Mouse (Mus musculus): ENCODE measurements around the gene Cog6. TPM values are rescaled to one million over a fixed set of nuclear protein-coding genes. Genes with fewer than 3 reads are reported as not detected.
"Not testable (repeated sequence)": the region's sequence is repeated elsewhere in the genome, so short reads cannot be mapped to it uniquely, and the experiment has no call there.

Gene Cog6
- total RNA-seq, 2 experiments from 2014 or later = 54.5 to 56.3 TPM

GRCm38 (mm10) chr3:53036076-53036475 lies 19.0 kb upstream of the Cog6 start:
- no peak for DNase-seq (ENCODE audit: low spot score)
- intact Hi-C loops (cut with DNase I) = no loop called here

GRCm38 (mm10) chr3:53033448-53033847 lies 16.4 kb upstream of the Cog6 start:
- no peak for DNase-seq (ENCODE audit: low spot score)
- intact Hi-C loops (cut with DNase I) = loop anchor here (2.0 kb wide), 1 partner anchor 295 kb away; no protein-coding TSS in a partner anchor

- no peak for DNase-seq (ENCODE audit: low spot score)
- intact Hi-C loops (cut with DNase I) = loop anchor here (2.0 kb wide), 1 partner anchor 296 kb away; no protein-coding TSS in a partner anchor
Measured at GRCm38 (mm10) chr3:53032432-53032831, 15.4 kb upstream of the Cog6 start.

GRCm38 (mm10) chr3:53031586-53031985 lies 14.5 kb upstream of the Cog6 start:
- DNase-seq (ENCODE audit: low spot score) = no peak
- intact Hi-C loops (cut with DNase I) = no loop called here

- DNase-seq (ENCODE audit: low spot score) = no peak
- intact Hi-C loops (cut with DNase I) = loop anchor here (1.0 kb wide), 1 partner anchor 419 kb away; no protein-coding TSS in a partner anchor
Measured at GRCm38 (mm10) chr3:53029046-53029445, 12.0 kb upstream of the Cog6 start.

GRCm38 (mm10) chr3:53027333-53027732 lies 10.3 kb upstream of the Cog6 start:
- intact Hi-C loops (cut with DNase I) = no loop called here
- no peak for DNase-seq (ENCODE audit: low spot score)

- DNase-seq (ENCODE audit: low spot score) = no peak
- intact Hi-C loops (cut with DNase I) = loop anchor here (5.0 kb wide), 1 partner anchor 750 kb away; no protein-coding TSS in a partner anchor
Measured at GRCm38 (mm10) chr3:53007411-53007810, 9.6 kb downstream of the Cog6 start.

- intact Hi-C loops (cut with DNase I) = loop anchor here (5.0 kb wide), 1 partner anchor 747 kb away; no protein-coding TSS in a partner anchor
- DNase-seq (ENCODE audit: low spot score) = no peak
Measured at GRCm38 (mm10) chr3:53004406-53005114, 12.5 kb downstream of the Cog6 start.

- intact Hi-C loops (cut with DNase I) = no loop called here
- no peak for DNase-seq (ENCODE audit: low spot score)
Measured at GRCm38 (mm10) chr3:53002076-53002475, 15.0 kb downstream of the Cog6 start.

- intact Hi-C loops (cut with DNase I) = no loop called here
- DNase-seq (ENCODE audit: low spot score) = no peak
Measured at GRCm38 (mm10) chr3:52999996-53000395, 17.0 kb downstream of the Cog6 start.

GRCm38 (mm10) chr3:52999016-52999744 lies 17.9 kb downstream of the Cog6 start:
- intact Hi-C loops (cut with DNase I) = no loop called here
- DNase-seq (ENCODE audit: low spot score) = no peak

GRCm38 (mm10) chr3:52997381-52997780 lies 19.7 kb downstream of the Cog6 start:
- no peak for DNase-seq (ENCODE audit: low spot score)
- intact Hi-C loops (cut with DNase I) = no loop called here

GRCm38 (mm10) chr3:52996635-52997034 lies 20.4 kb downstream of the Cog6 start:
- DNase-seq (ENCODE audit: low spot score) = no peak
- intact Hi-C loops (cut with DNase I) = no loop called here

GRCm38 (mm10) chr3:52994666-52995065 lies 22.4 kb downstream of the Cog6 start:
- intact Hi-C loops (cut with DNase I) = no loop called here

GRCm38 (mm10) chr3:52993296-52993695 lies 23.7 kb downstream of the Cog6 start:
- no peak for DNase-seq (ENCODE audit: low spot score)
- intact Hi-C loops (cut with DNase I) = no loop called here

More at GRCm38 (mm10) chr3:52994666-52995065, 22.4 kb downstream of the Cog6 start:
- no peak for DNase-seq (ENCODE audit: low spot score)

- DNase-seq (ENCODE audit: low spot score) = no peak
- intact Hi-C loops (cut with DNase I) = no loop called here
Measured at GRCm38 (mm10) chr3:52990041-52990737, 26.8 kb downstream of the Cog6 start.

GRCm38 (mm10) chr3:52985508-52985941 lies 31.5 kb downstream of the Cog6 start:
- intact Hi-C loops (cut with DNase I); DNase-seq (ENCODE audit: low spot score): not testable (repeated sequence)

GRCm38 (mm10) chr3:52983772-52984171 lies 33.3 kb downstream of the Cog6 start:
- no peak for DNase-seq (ENCODE audit: low spot score)
- intact Hi-C loops (cut with DNase I) = no loop called here

- intact Hi-C loops (cut with DNase I) = no loop called here
- DNase-seq (ENCODE audit: low spot score) = no peak
Measured at GRCm38 (mm10) chr3:52982993-52983392, 34.0 kb downstream of the Cog6 start.

Measured in heart, postnatal 25 days (tissue).